Mouse (Mus musculus) erythroblast, embryonic 14.5 days (primary cell): ENCODE data around the gene Fam241a.

Experiments
- GATA1 ChIP-seq: IDR thresholded peaks from 2 replicates; pipeline ENCODE4 v1.6.1; 2012; ENCODE audit warnings: low read length, inconsistent platforms, mixed read lengths
- TAL1 ChIP-seq: IDR thresholded peaks from 3 replicates; pipeline ENCODE4 v1.6.1; 2012; ENCODE audit warnings: low read length, inconsistent platforms, mixed read lengths

GRCm38 (mm10) chr3:127821209-127821608 lies 74.9 kb downstream of the Fam241a start:
- no peak for TF ChIP-seq GATA1
- no peak for TF ChIP-seq TAL1
